Mouse (Mus musculus): ENCODE results near the gene Defb28.

DNA sequence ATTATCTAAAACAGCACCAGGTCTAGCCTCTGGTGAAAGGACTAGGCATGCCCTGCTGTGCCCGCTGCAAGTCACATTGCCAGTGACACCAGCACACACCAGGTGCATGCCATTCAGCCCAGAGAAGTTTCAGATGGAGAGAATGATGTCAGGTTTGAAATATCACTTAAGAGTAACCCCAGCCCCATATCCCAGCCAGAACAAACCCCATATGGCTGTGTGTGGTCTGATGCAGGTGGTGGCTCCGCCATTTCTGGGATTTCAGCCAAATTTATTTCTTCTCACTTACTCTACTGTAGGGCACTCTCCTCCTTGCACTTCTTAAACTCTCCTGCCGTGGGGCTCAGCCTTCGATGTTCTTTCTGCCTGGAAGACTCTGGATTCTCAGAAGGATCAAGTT, 2.0 kb upstream of the Defb28 start:
- no peak for TF ChIP-seq CTCF (IDR thresholded peaks at IDR 0.05; ENCODE audit: low read depth, low read length)
- TF ChIP-seq POLR2A (IDR thresholded peaks at IDR 0.05; ENCODE audit: borderline replicate concordance, low read depth, low read length), result no peak

Measured in bone marrow macrophage, adult 2 months (primary cell).